Mouse (Mus musculus): Measurements from ENCODE around the gene Grik5. TPM values are rescaled to one million over a fixed set of nuclear protein-coding genes. Genes with fewer than 3 reads are reported as not detected.
A peak's percentile ranks its signal among the peaks of the same experiment; 100 is the strongest.

Grik5 gene
- polyA plus RNA-seq, 1 experiment from 2014 or later: 12.8 TPM

DNA sequence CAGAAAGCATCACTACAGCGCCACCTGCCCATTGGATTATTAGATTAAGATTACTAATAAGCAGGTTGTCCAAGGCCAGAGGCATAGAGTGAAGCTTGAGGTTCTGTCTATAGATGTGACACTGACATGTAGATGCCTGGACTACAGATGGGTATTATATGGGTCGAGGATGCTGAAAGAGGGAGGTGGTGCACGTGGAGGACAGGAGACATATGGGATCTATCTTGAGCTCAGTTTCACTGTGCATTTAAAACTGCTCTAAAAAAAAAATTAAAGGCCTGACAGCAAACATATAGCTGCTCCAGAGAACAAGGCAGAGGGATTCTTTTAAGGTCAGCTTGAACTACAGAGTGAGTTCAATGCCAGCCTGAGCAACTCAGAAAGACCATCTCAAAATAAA, 26.0 kb upstream of the Grik5 start:
- H3K9me3 ChIP-seq (replicated peaks): no peaks in the 10 kb centered on the region
- no peak overlapping the region for H3K9ac ChIP-seq
- no peaks in the 10 kb centered on the region for H3K27me3 ChIP-seq
- ATAC-seq: no peak
- H3K4me3 ChIP-seq: no peak overlapping the region
- WGBS: 70% methylated on average over 3 of the region's 3 CpGs
- peaks cover 36% of the 10 kb centered on the region for H3K36me3 ChIP-seq (ENCODE audit: poor library complexity, severe bottlenecking)
- no peak overlapping the region for H3K27ac ChIP-seq
- H3K4me1 ChIP-seq: peaks cover 8% of the 10 kb centered on the region
- H3K4me2 ChIP-seq: no peak overlapping the region

DNA sequence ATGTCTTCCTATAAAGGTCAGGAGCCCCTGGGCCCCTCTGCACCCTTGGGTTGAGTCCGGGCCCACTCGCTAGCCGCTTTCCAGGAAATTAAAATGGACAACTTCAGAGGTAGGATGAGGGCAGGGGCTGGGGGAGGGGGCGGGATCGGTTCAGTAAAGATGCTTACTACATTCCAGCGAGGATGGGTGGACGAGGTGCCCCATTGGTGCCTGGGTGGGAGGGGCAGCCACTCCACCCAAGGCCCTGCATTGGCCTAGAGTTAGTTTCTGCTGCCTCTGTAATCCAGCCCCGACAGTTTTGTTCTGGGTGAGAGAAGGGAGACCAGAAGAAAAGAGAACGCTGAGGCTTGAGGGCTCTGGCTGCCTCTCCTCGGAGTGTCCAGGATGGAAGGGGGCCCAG, 17.7 kb upstream of the Grik5 start:
- no peak for ATAC-seq
- H3K9me3 ChIP-seq (replicated peaks): no peaks in the 10 kb centered on the region
- H3K4me3 ChIP-seq: no peak overlapping the region
- no peak overlapping the region for H3K4me2 ChIP-seq
- no peak overlapping the region for H3K9ac ChIP-seq
- H3K36me3 ChIP-seq (ENCODE audit: poor library complexity, severe bottlenecking): peaks cover 38% of the 10 kb centered on the region
- peaks cover 21% of the 10 kb centered on the region for H3K4me1 ChIP-seq
- 30% methylated on average over 10 of the region's 10 CpGs for WGBS
- no peaks in the 10 kb centered on the region for H3K27me3 ChIP-seq
- H3K27ac ChIP-seq: no peak overlapping the region

DNA sequence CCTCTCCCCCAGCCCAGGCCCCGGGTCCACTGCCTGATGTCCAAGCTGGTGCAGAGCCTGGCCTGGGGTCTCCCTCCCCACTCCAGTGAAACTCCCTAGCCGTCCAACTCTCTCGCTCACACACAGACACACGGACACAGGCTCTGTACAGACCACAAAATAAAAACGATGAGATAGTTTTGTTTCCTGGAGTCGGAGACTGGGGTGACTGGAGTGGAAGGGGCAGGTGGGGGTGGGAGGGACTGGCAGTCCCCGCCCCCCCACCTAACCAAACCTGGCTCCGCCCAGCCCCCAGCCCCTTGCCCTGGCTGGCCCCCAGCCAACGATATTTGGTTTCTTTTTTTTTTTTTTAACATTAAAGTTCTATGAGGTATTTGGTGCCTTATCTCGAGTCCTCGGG, 16.8 kb upstream of the Grik5 start:
- no peak overlapping the region for H3K27ac ChIP-seq
- ATAC-seq: no peak

DNA sequence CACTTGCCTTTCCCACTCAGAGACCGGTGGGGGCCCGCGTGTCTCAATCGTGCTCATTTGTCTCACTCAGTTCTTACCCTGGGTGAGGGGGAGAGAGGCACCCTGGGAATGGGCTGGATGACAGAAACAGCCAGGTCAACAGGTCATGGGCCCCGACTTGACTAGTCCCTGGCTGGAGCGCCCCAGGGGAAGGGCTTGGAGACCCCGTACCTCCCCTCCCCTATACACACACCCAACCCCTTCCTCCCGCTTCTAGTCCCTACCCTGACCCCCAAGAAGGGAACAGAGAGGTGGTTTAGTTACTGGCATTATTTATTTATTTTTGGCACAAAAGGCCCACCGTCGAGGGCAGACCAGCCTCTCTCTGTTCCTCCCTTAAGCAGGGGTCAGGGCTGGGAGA, 16.4 kb upstream of the Grik5 start:
- Histone ChIP-seq H3K4me1 (peaks cover 17% of the 10 kb centered on the region), H3K4me3 (no peak overlapping the region), H3K27me3 (no peaks in the 10 kb centered on the region), H3K4me2 (no peak overlapping the region), H3K9ac (no peak overlapping the region), H3K9me3 (replicated peaks) (no peaks in the 10 kb centered on the region), H3K36me3 (ENCODE audit: poor library complexity, severe bottlenecking) (peaks cover 46% of the 10 kb centered on the region), H3K27ac (no peak overlapping the region)
- 10% methylated on average over 10 of the region's 10 CpGs for WGBS
- no peak for ATAC-seq

More for the DNA sequence above, 16.8 kb upstream of the Grik5 start:
- Histone ChIP-seq H3K4me1 (peaks cover 21% of the 10 kb centered on the region), H3K9ac (no peak overlapping the region), H3K9me3 (replicated peaks) (no peaks in the 10 kb centered on the region), H3K36me3 (ENCODE audit: poor library complexity, severe bottlenecking) (peaks cover 41% of the 10 kb centered on the region), H3K4me3 (no peak overlapping the region), H3K27me3 (no peaks in the 10 kb centered on the region), H3K4me2 (no peak overlapping the region)
- WGBS: 28% methylated on average over 11 of the region's 11 CpGs

DNA sequence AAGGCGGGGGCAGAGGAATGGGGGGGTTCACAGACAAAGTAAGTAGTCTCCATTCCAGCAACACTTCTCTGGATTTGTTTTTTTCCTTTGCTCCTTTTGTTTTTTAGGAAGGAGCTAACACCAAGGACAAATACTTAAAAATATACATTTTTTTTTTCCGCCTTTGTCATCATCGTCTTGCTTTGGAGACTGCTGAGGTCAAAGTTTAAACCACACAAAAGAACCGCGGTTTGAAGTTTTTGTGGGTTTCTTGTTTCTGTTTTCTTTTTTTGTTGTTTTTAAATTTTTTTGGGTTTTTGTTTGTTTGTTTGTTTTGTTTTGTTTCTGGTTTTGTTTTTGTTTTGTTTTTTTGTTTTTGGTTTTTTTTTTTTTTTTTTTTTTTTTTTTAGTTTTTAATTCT, 15.8 kb upstream of the Grik5 start:
- H3K27ac ChIP-seq: no peak overlapping the region
- H3K36me3 ChIP-seq (ENCODE audit: poor library complexity, severe bottlenecking): peaks cover 48% of the 10 kb centered on the region
- H3K4me2 ChIP-seq: no peak overlapping the region
- H3K9ac ChIP-seq: no peak overlapping the region
- H3K4me1 ChIP-seq: peaks cover 11% of the 10 kb centered on the region
- no peak overlapping the region for H3K4me3 ChIP-seq
- WGBS: 61% methylated on average over 5 of the region's 5 CpGs
- no peak for ATAC-seq
- no peaks in the 10 kb centered on the region for H3K9me3 ChIP-seq (replicated peaks)
- no peaks in the 10 kb centered on the region for H3K27me3 ChIP-seq

DNA sequence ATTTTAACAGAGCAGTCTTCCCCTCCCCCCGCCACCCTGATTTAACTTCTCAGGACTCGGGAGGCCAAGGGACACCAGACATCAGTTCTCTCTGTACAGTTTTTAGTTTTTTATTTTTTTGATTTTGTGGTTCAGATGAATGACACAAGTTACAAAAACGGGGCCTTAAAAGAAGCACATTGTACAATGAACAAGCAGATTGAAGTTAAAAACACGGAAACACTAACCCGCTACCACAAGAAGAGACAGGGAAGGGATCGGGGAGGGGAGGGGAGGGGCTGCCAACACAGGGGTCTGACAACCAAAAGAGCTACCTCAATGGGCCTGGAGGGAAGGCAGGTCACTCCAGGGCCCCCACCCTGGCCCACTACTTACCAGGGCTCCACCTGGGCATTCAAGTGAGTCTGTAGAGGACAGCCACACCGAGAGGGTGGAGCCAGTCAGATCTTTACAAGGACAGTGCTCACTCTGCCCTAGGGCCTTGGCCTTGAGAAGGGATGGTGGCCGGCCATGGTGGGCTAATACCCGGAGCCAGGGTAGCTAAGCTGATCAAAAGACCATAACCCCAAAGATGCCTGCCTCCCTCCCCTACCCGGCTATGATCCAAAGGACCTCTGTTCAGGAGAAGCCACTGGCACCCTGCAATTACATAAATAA, 15.2 kb upstream of the Grik5 start:
- H3K4me2 ChIP-seq: no peak overlapping the region
- no peaks in the 10 kb centered on the region for H3K27me3 ChIP-seq
- no peaks in the 10 kb centered on the region for H3K9me3 ChIP-seq (replicated peaks)
- WGBS: 60% methylated on average over 10 of the region's 10 CpGs
- no peak overlapping the region for H3K27ac ChIP-seq
- ATAC-seq: peak; percentile 57; the same call in 1 of the 2 replicates
- no peak overlapping the region for H3K9ac ChIP-seq
- H3K4me3 ChIP-seq: no peak overlapping the region
- H3K4me1 ChIP-seq: peaks cover 10% of the 10 kb centered on the region; the same call in 1 of the 2 replicates
- H3K36me3 ChIP-seq (ENCODE audit: poor library complexity, severe bottlenecking): peaks cover 49% of the 10 kb centered on the region

DNA sequence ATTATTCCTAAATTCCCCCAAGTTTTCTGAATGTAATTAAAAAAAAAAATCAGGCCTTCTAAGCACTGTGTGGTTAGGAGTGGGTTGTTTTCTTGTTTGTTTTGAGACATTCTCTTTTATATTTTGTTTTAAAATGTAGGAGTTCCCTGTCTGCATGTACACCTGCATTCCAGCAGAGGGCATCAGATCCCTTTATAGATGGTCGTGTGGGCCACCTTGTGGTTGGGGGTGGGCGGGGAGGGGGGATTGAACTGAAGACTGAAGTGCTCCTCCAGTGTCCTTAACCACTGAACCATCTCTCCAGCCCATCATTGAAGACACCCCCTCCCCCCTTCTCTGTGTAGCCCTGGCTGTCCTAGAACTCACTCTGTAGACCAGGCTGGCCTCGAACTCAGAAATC, 14.5 kb upstream of the Grik5 start:
- Histone ChIP-seq H3K4me3 (no peak overlapping the region), H3K4me1 (peaks cover 10% of the 10 kb centered on the region; the same call in 1 of the 2 replicates), H3K36me3 (ENCODE audit: poor library complexity, severe bottlenecking) (peaks cover 52% of the 10 kb centered on the region), H3K9me3 (replicated peaks) (no peaks in the 10 kb centered on the region), H3K4me2 (no peak overlapping the region), H3K27me3 (no peaks in the 10 kb centered on the region), H3K9ac (no peak overlapping the region), H3K27ac (no peak overlapping the region)
- ATAC-seq: 0 out of 2 replicates have a peak, but pooled peaks have one; percentile 5
- 54% methylated on average over 3 of the region's 3 CpGs for WGBS

DNA sequence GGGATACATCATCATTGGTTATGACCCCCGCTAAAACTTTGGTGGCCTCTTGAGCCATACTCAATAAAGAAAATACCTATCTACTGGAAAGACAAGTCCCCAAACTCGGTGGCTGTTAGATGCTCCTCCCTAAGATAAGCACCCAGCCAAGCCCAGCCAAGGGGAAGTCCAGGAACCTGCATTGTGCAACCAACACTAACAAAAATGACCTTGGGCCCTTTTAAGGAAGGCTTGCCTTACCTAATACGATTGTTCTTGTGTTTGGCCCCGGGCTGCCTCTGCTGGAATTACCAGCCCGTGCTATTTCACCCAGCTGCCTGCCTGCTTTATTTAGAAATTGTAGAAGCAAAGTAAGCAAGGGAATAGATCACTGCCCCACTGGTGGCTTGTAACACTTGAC, 12.5 kb upstream of the Grik5 start:
- Histone ChIP-seq H3K27me3 (no peaks in the 10 kb centered on the region), H3K27ac (no peak overlapping the region), H3K9ac (no peak overlapping the region), H3K4me3 (no peak overlapping the region), H3K4me1 (peaks cover 10% of the 10 kb centered on the region; the same call in 1 of the 2 replicates), H3K9me3 (replicated peaks) (no peaks in the 10 kb centered on the region), H3K36me3 (ENCODE audit: poor library complexity, severe bottlenecking) (peaks cover 68% of the 10 kb centered on the region), H3K4me2 (no peak overlapping the region)
- ATAC-seq: no peak
- 91% methylated on average over 5 of the region's 5 CpGs for WGBS

DNA sequence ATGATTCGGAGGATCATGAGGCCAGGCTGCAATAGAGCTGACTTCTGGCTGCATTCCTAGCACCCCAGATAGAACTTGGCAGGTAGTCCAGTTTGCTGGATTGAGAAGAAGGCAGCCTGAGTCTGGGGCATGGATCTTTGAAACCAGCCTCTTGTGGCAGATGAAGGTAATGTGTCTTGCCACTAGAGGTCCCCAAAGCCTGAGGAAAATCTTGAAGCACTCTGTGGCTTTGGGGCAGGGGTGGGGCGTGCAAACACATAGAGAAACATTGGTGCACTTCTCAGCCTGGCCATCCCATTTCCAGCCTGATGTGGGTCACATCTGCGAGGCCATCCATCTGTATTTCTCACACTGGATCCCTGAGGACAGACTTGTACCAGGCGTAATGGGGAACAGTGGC, 10.4 kb upstream of the Grik5 start:
- Histone ChIP-seq H3K4me2 (no peak overlapping the region), H3K27ac (no peak overlapping the region), H3K27me3 (no peaks in the 10 kb centered on the region), H3K36me3 (ENCODE audit: poor library complexity, severe bottlenecking) (peaks cover 73% of the 10 kb centered on the region), H3K4me3 (no peak overlapping the region), H3K4me1 (peaks cover 19% of the 10 kb centered on the region), H3K9ac (no peak overlapping the region), H3K9me3 (replicated peaks) (no peaks in the 10 kb centered on the region)
- 85% methylated on average over 4 of the region's 4 CpGs for WGBS
- ATAC-seq: peak; percentile 26

DNA sequence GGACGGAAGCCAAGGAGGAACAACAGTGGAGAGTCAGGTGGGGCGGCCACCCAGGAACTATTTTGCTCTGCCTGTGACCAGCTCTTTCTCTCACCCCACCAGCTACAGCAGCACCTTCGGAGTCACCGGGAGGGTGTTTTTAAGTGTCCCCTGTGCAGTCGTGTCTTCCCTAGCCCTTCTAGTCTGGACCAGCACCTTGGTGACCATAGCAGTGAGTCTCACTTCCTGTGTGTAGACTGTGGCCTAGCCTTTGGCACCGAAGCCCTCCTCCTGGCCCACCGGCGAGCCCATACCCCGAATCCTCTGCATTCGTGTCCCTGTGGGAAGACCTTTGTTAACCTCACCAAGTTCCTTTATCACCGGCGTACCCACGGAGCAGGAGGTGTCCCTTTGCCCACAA, 8.3 kb upstream of the Grik5 start:
- 92% methylated on average over 13 of the region's 13 CpGs for WGBS
- Histone ChIP-seq H3K4me2 (no peak overlapping the region), H3K27ac (no peak overlapping the region), H3K27me3 (no peaks in the 10 kb centered on the region), H3K9ac (no peak overlapping the region), H3K4me3 (no peak overlapping the region), H3K9me3 (replicated peaks) (no peaks in the 10 kb centered on the region), H3K4me1 (peaks cover 28% of the 10 kb centered on the region), H3K36me3 (ENCODE audit: poor library complexity, severe bottlenecking) (peaks cover 63% of the 10 kb centered on the region)
- ATAC-seq: no peak

DNA sequence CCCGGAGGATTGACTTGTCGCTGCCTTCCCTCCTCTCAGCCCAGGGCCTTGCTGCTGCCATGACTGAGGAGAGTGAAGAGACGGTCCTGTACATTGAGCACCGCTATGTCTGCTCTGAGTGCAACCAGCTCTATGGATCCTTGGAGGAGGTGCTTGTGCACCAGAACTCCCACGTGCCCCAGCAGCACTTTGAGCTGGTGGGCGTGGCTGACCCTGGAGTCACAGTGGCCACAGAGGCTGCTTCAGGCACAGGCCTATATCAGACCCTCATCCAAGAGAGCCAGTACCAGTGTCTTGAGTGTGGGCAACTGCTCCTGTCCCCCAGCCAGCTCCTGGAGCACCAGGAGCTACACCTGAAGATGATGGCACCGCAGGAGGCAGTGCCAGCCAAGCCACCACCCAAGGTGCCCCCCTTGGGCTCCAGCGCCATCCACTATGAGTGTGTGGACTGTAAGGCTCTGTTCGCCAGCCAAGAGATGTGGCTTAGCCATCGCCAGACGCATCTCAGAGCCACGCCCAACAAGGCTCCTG, 7.4 kb upstream of the Grik5 start:
- Histone ChIP-seq H3K9ac (no peak overlapping the region), H3K36me3 (ENCODE audit: poor library complexity, severe bottlenecking) (peaks cover 54% of the 10 kb centered on the region), H3K9me3 (replicated peaks) (no peaks in the 10 kb centered on the region), H3K4me3 (no peak overlapping the region), H3K4me1 (peaks cover 34% of the 10 kb centered on the region), H3K27ac (no peak overlapping the region), H3K27me3 (no peaks in the 10 kb centered on the region), H3K4me2 (no peak overlapping the region)
- 77% methylated on average over 12 of the region's 12 CpGs for WGBS
- no peak for ATAC-seq

DNA sequence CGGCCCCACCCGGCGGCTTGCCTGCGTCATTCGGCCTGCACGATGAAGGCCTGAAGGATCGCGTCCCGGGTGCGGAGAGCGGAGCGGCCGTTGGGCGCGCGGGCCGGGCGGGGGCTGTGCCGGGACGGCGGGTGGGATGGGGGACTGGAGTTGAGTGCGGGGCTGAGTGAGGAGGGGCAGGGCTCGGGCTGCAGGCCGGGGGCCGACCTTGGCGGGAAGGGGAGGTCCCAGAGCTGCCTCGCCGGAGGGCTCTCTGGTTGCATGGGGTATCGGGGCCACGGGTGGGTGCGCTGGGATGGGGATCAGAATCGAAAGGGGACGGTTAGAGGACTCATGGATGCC, 5.2 kb upstream of the Grik5 start:
- peak overlapping the region; percentile 94 for H3K4me3 ChIP-seq
- no peaks in the 10 kb centered on the region for H3K9me3 ChIP-seq (replicated peaks)
- H3K4me2 ChIP-seq: peak overlapping the region; percentile 80
- H3K27ac ChIP-seq: peak overlapping the region; percentile 96
- no peaks in the 10 kb centered on the region for H3K27me3 ChIP-seq
- H3K4me1 ChIP-seq: peaks cover 49% of the 10 kb centered on the region
- ATAC-seq: peak; percentile 45; the same call in 1 of the 2 replicates
- peaks cover 33% of the 10 kb centered on the region for H3K36me3 ChIP-seq (ENCODE audit: poor library complexity, severe bottlenecking)
- H3K9ac ChIP-seq: peak overlapping the region; percentile 94
- WGBS: under 1% methylated on average over 33 of the region's 33 CpGs

Data from forebrain, embryonic 13.5 days (tissue).